Mouse (Mus musculus): ENCODE data around the gene Ino80b. TPM values are rescaled to one million over a fixed set of nuclear protein-coding genes. Genes with fewer than 3 reads are reported as not detected.

Gene Ino80b
- polyA plus RNA-seq, 1 experiment = 43.4 TPM

- no peak for TF ChIP-seq POLR2A (IDR thresholded peaks at IDR 0.05; ENCODE audit: borderline replicate concordance, extremely low read depth, insufficient read depth, insufficient read length, poor library complexity, severe bottlenecking)
- TF ChIP-seq CTCF (IDR thresholded peaks at IDR 0.05; ENCODE audit: borderline replicate concordance, extremely low read depth, insufficient read depth, insufficient read length) = no peak
Observed at GRCm38 (mm10) chr6:83156259-83156684, 31.0 kb upstream of the Ino80b start, which contains the start of the genes Wdr54 and 1700003E16Rik. TSS of gene Wdr54 (minus strand) at chr6:83156397. TSS of gene 1700003E16Rik (plus strand) at chr6:83156404.

GRCm38 (mm10) chr6:83155552-83156238, 30.5 kb upstream of the Ino80b start:
- TF ChIP-seq CTCF (IDR thresholded peaks at IDR 0.05; ENCODE audit: borderline replicate concordance, extremely low read depth, insufficient read depth, insufficient read length) = no peak
- no peak for TF ChIP-seq POLR2A (IDR thresholded peaks at IDR 0.05; ENCODE audit: borderline replicate concordance, extremely low read depth, insufficient read depth, insufficient read length, poor library complexity, severe bottlenecking)
- DNase-seq (ENCODE audit: low read depth) = peak; percentile 50

More at GRCm38 (mm10) chr6:83156259-83156684, 31.0 kb upstream of the Ino80b start, which contains the start of the genes Wdr54 and 1700003E16Rik:
- peak; percentile 94 for DNase-seq (ENCODE audit: low read depth)

- no peak for DNase-seq (ENCODE audit: low read depth)
- TF ChIP-seq CTCF (IDR thresholded peaks at IDR 0.05; ENCODE audit: borderline replicate concordance, extremely low read depth, insufficient read depth, insufficient read length) = no peak
- TF ChIP-seq POLR2A (IDR thresholded peaks at IDR 0.05; ENCODE audit: borderline replicate concordance, extremely low read depth, insufficient read depth, insufficient read length, poor library complexity, severe bottlenecking) = no peak
Observed at GRCm38 (mm10) chr6:83153485-83153884, 28.3 kb upstream of the Ino80b start.

GRCm38 (mm10) chr6:83153038-83153437, 27.8 kb upstream of the Ino80b start:
- no peak for DNase-seq (ENCODE audit: low read depth)
- no peak for TF ChIP-seq CTCF (IDR thresholded peaks at IDR 0.05; ENCODE audit: borderline replicate concordance, extremely low read depth, insufficient read depth, insufficient read length)
- TF ChIP-seq POLR2A (IDR thresholded peaks at IDR 0.05; ENCODE audit: borderline replicate concordance, extremely low read depth, insufficient read depth, insufficient read length, poor library complexity, severe bottlenecking) = no peak

- DNase-seq (ENCODE audit: low read depth) = no peak
- TF ChIP-seq CTCF (IDR thresholded peaks at IDR 0.05; ENCODE audit: borderline replicate concordance, extremely low read depth, insufficient read depth, insufficient read length) = no peak
- TF ChIP-seq POLR2A (IDR thresholded peaks at IDR 0.05; ENCODE audit: borderline replicate concordance, extremely low read depth, insufficient read depth, insufficient read length, poor library complexity, severe bottlenecking) = no peak
Observed at GRCm38 (mm10) chr6:83151721-83152120, 26.5 kb upstream of the Ino80b start.

GRCm38 (mm10) chr6:83147280-83147679, 22.0 kb upstream of the Ino80b start:
- no peak for TF ChIP-seq CTCF (IDR thresholded peaks at IDR 0.05; ENCODE audit: borderline replicate concordance, extremely low read depth, insufficient read depth, insufficient read length)
- TF ChIP-seq POLR2A (IDR thresholded peaks at IDR 0.05; ENCODE audit: borderline replicate concordance, extremely low read depth, insufficient read depth, insufficient read length, poor library complexity, severe bottlenecking) = no peak
- DNase-seq (ENCODE audit: low read depth) = no peak

- no peak for TF ChIP-seq POLR2A (IDR thresholded peaks at IDR 0.05; ENCODE audit: borderline replicate concordance, extremely low read depth, insufficient read depth, insufficient read length, poor library complexity, severe bottlenecking)
- TF ChIP-seq CTCF (IDR thresholded peaks at IDR 0.05; ENCODE audit: borderline replicate concordance, extremely low read depth, insufficient read depth, insufficient read length) = no peak
- no peak for DNase-seq (ENCODE audit: low read depth)
Observed at GRCm38 (mm10) chr6:83145805-83146204, 20.6 kb upstream of the Ino80b start.

- no peak for DNase-seq (ENCODE audit: low read depth)
- TF ChIP-seq POLR2A (IDR thresholded peaks at IDR 0.05; ENCODE audit: borderline replicate concordance, extremely low read depth, insufficient read depth, insufficient read length, poor library complexity, severe bottlenecking) (no peak), CTCF (IDR thresholded peaks at IDR 0.05; ENCODE audit: borderline replicate concordance, extremely low read depth, insufficient read depth, insufficient read length) (no peak)
Observed at GRCm38 (mm10) chr6:83145209-83145608, 20.0 kb upstream of the Ino80b start.

GRCm38 (mm10) chr6:83142886-83143285, 17.7 kb upstream of the Ino80b start:
- no peak for TF ChIP-seq POLR2A (IDR thresholded peaks at IDR 0.05; ENCODE audit: borderline replicate concordance, extremely low read depth, insufficient read depth, insufficient read length, poor library complexity, severe bottlenecking)
- TF ChIP-seq CTCF (IDR thresholded peaks at IDR 0.05; ENCODE audit: borderline replicate concordance, extremely low read depth, insufficient read depth, insufficient read length) = no peak
- no peak for DNase-seq (ENCODE audit: low read depth)

- peak; percentile 32 for DNase-seq (ENCODE audit: low read depth)
- no peak for TF ChIP-seq POLR2A (IDR thresholded peaks at IDR 0.05; ENCODE audit: borderline replicate concordance, extremely low read depth, insufficient read depth, insufficient read length, poor library complexity, severe bottlenecking)
- TF ChIP-seq CTCF (IDR thresholded peaks at IDR 0.05; ENCODE audit: borderline replicate concordance, extremely low read depth, insufficient read depth, insufficient read length) = no peak
Observed at GRCm38 (mm10) chr6:83142211-83142731, 17.0 kb upstream of the Ino80b start.

GRCm38 (mm10) chr6:83141636-83142035, 16.4 kb upstream of the Ino80b start:
- no peak for TF ChIP-seq CTCF (IDR thresholded peaks at IDR 0.05; ENCODE audit: borderline replicate concordance, extremely low read depth, insufficient read depth, insufficient read length)
- TF ChIP-seq POLR2A (IDR thresholded peaks at IDR 0.05; ENCODE audit: borderline replicate concordance, extremely low read depth, insufficient read depth, insufficient read length, poor library complexity, severe bottlenecking) = no peak
- DNase-seq (ENCODE audit: low read depth) = no peak

GRCm38 (mm10) chr6:83140044-83140443, 14.8 kb upstream of the Ino80b start:
- DNase-seq (ENCODE audit: low read depth) = no peak
- TF ChIP-seq POLR2A (IDR thresholded peaks at IDR 0.05; ENCODE audit: borderline replicate concordance, extremely low read depth, insufficient read depth, insufficient read length, poor library complexity, severe bottlenecking) (no peak), CTCF (IDR thresholded peaks at IDR 0.05; ENCODE audit: borderline replicate concordance, extremely low read depth, insufficient read depth, insufficient read length) (no peak)

Data from brain, embryonic 14.5 days (tissue).